ENCODE assay signal across 11 mouse cellular contexts in the genomic region with DNA sequence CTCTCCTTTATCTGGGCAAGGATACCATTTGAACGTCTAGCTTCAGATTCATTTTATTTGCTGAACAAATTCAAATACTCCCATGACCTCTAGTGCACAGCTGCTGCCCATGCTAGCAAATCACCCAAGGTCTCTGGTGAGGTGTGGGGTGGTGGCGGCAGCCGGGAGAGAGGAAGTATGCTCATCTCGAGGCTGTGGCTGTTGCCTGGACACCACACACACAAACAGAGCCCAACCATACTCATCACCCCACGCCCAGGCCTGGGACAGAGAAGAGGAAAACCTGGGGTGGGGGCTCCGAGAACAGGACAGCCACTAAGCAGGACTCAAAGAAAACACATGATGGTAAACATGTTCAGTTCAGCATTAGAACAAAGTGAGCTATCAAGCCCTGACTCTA. TPM values are rescaled to one million over a fixed set of nuclear protein-coding genes. Genes with fewer than 3 reads are reported as not detected.
DNase-seq lines count a peak whose midpoint lies in the region; ATAC-seq and TF ChIP-seq lines count a peak whose summit lies in the region.
"Had no signal": no experiment of that assay in that cellular context is flagged by ENCODE, and none has a peak within 500 bp of the region (broad histone marks: within the 10 kb centered on the region; RNA-seq: fewer than 3 reads in every experiment).

No protein-coding gene starts in this region.

- DNase-seq in testis, postnatal 10 days (ENCODE audit: low spot score): peak; percentile 53
- no peak for DNase-seq in testis, postnatal 14 days (ENCODE audit: low spot score)
- DNase-seq in liver, postnatal 0 days: no peak
- no peak for DNase-seq in frontal cortex, postnatal 25 days (ENCODE audit: low spot score in 2 of 2)
- DNase-seq in forebrain, embryonic 11.5 days (ENCODE audit: low spot score): no peak
- DNase-seq in right cerebral cortex, postnatal 25 days: no peak
- DNase-seq: retina, postnatal 1 day had no signal

- no peak for TF ChIP-seq EP300 in liver, postnatal 0 days (IDR thresholded peaks at IDR 0.05; ENCODE audit: low read depth)

- WGBS in heart, embryonic 14.5 days: 23% methylated on average over 6 of the region's 6 CpGs
- 23% methylated on average over 6 of the region's 6 CpGs for WGBS in liver, postnatal 0 days (ENCODE audit: insufficient replicate concordance)
- WGBS in stomach, embryonic 16.5 days: 45% methylated on average over 6 of the region's 6 CpGs
- WGBS in forebrain, embryonic 11.5 days: 80% methylated on average over 6 of the region's 6 CpGs

- peaks cover 6 to 10% of the 10 kb centered on the region in 2 experiments for H3K4me1 ChIP-seq in heart, embryonic 14.5 days (ENCODE audit: control insufficient read depth in 2 of 2, insufficient read depth in 2 of 2, low read length in 2 of 2)
- H3K4me1 ChIP-seq in liver, postnatal 0 days (ENCODE audit: insufficient read depth): peaks cover 27% of the 10 kb centered on the region
- peaks cover 7% of the 10 kb centered on the region; the same call in 1 of the 2 replicates for H3K4me1 ChIP-seq in stomach, embryonic 16.5 days (ENCODE audit: control insufficient read depth, insufficient read depth, low read length)
- H3K4me1 ChIP-seq in forebrain, embryonic 11.5 days (replicated peaks; ENCODE audit: control insufficient read depth, insufficient read depth, low read length): no peaks in the 10 kb centered on the region
- H3K4me1 ChIP-seq: limb, embryonic 13.5 days had no signal

- no peaks in the 10 kb centered on the region for H3K9me3 ChIP-seq in heart, embryonic 14.5 days (ENCODE audit: control insufficient read depth, low read length)
- no peaks in the 10 kb centered on the region for H3K9me3 ChIP-seq in liver, postnatal 0 days (ENCODE audit: low read length)
- no peaks in the 10 kb centered on the region for H3K9me3 ChIP-seq in stomach, embryonic 16.5 days (replicated peaks; ENCODE audit: control insufficient read depth, low read length)
- no peaks in the 10 kb centered on the region for H3K9me3 ChIP-seq in forebrain, embryonic 11.5 days (ENCODE audit: control insufficient read depth, low read length)
- H3K9me3 ChIP-seq: limb, embryonic 13.5 days had no signal

- no peaks in the 10 kb centered on the region for H3K27me3 ChIP-seq in heart, embryonic 14.5 days (ENCODE audit: control insufficient read depth, insufficient read depth, low read length)
- no peaks in the 10 kb centered on the region for H3K27me3 ChIP-seq in liver, postnatal 0 days (ENCODE audit: insufficient read depth, low read length)
- H3K27me3 ChIP-seq in stomach, embryonic 16.5 days (ENCODE audit: control insufficient read depth, insufficient read depth, low read length): no peaks in the 10 kb centered on the region
- no peaks in the 10 kb centered on the region for H3K27me3 ChIP-seq in forebrain, embryonic 11.5 days (ENCODE audit: control insufficient read depth, insufficient read depth, low read length)
- H3K27me3 ChIP-seq: limb, embryonic 13.5 days had no signal

- no peak overlapping the region for H3K4me2 ChIP-seq in heart, embryonic 14.5 days (ENCODE audit: low read length)
- H3K4me2 ChIP-seq in liver, postnatal 0 days (ENCODE audit: low read depth, low read length): no peak overlapping the region
- no peak overlapping the region for H3K4me2 ChIP-seq in stomach, embryonic 16.5 days (ENCODE audit: low read depth, low read length)
- no peak overlapping the region for H3K4me2 ChIP-seq in forebrain, embryonic 11.5 days (ENCODE audit: low read depth, low read length, severe bottlenecking)
- H3K4me2 ChIP-seq: limb, embryonic 13.5 days had no signal

- TF ChIP-seq CTCF in liver, postnatal 0 days (IDR thresholded peaks at IDR 0.05; ENCODE audit: low read depth): no peak

- H3K9ac ChIP-seq in heart, embryonic 14.5 days (ENCODE audit: low read length): peak overlapping the region; percentile 18; the same call in 1 of the 2 replicates
- H3K9ac ChIP-seq in liver, postnatal 0 days (replicated peaks): no peak overlapping the region
- no peak overlapping the region for H3K9ac ChIP-seq in stomach, embryonic 16.5 days (ENCODE audit: low read length)
- H3K9ac ChIP-seq in forebrain, embryonic 11.5 days (ENCODE audit: low read length): no peak overlapping the region

- H3K27ac ChIP-seq in heart, embryonic 14.5 days (replicated peaks in 1 of 2; ENCODE audit: control insufficient read depth in 1 of 2, insufficient read depth in 1 of 2, low read depth in 2 of 2, low read length in 2 of 2): peak overlapping the region; percentile 34 to 45; a peak in 3 of 4 replicates
- H3K27ac ChIP-seq in liver, postnatal 0 days (ENCODE audit: low read depth): no peak overlapping the region
- H3K27ac ChIP-seq in stomach, embryonic 16.5 days (ENCODE audit: low read length): no peak overlapping the region
- H3K27ac ChIP-seq in forebrain, embryonic 11.5 days (ENCODE audit: low read depth, low read length): no peak overlapping the region
- H3K27ac ChIP-seq: limb, embryonic 13.5 days had no signal

- peaks cover 48% of the 10 kb centered on the region for H3K36me3 ChIP-seq in heart, embryonic 14.5 days (ENCODE audit: control insufficient read depth, insufficient read depth, low read length)
- peaks cover 54% of the 10 kb centered on the region for H3K36me3 ChIP-seq in liver, postnatal 0 days (replicated peaks; ENCODE audit: insufficient read depth, low read length)
- peaks cover 14% of the 10 kb centered on the region; the same call in 1 of the 2 replicates for H3K36me3 ChIP-seq in stomach, embryonic 16.5 days (ENCODE audit: control insufficient read depth, insufficient read depth, low read length)
- peaks cover 4% of the 10 kb centered on the region for H3K36me3 ChIP-seq in forebrain, embryonic 11.5 days (ENCODE audit: control insufficient read depth, insufficient read depth, low read length)

- no peak overlapping the region for H3K4me3 ChIP-seq in heart, embryonic 14.5 days (ENCODE audit: control insufficient read depth in 1 of 2, insufficient read depth in 1 of 2, low read depth in 1 of 2, low read length in 2 of 2)
- H3K4me3 ChIP-seq in liver, postnatal 0 days (ENCODE audit: low read depth, low read length): no peak overlapping the region
- H3K4me3 ChIP-seq in stomach, embryonic 16.5 days (replicated peaks; ENCODE audit: low read length): no peak overlapping the region
- no peak overlapping the region for H3K4me3 ChIP-seq in forebrain, embryonic 11.5 days (ENCODE audit: low read depth, low read length)
- H3K4me3 ChIP-seq: limb, embryonic 13.5 days had no signal

- ATAC-seq in heart, embryonic 14.5 days (ENCODE audit: insufficient number of reproducible peaks, insufficient read depth, low FRiP score, low read depth): peak; percentile 61; the same call in 1 of the 2 replicates
- peak; percentile 66 for ATAC-seq in liver, postnatal 0 days
- peak; percentile 50; the same call in 1 of the 2 replicates for ATAC-seq in stomach, embryonic 16.5 days (ENCODE audit: insufficient read depth, low FRiP score)
- ATAC-seq in forebrain, embryonic 11.5 days (replicated peaks; ENCODE audit: low FRiP score): no peak

RNA-seq across cellular contexts. Expression of a gene that starts 11.5 kb away (rescaled TPM):
- polyA plus RNA-seq in heart, embryonic 14.5 days (2014; fragmentation: Nextera tagmentation; extraction: Ambion mirVana): 7.1 and 8.1 TPM in 2 replicates
- polyA plus RNA-seq in liver, postnatal 0 days (2015; fragmentation: Nextera tagmentation; extraction: Ambion mirVana): 3.8 and 4.5 TPM in 2 replicates
- 2.8 and 3.8 TPM in 2 replicates for polyA plus RNA-seq in stomach, embryonic 16.5 days (2015; fragmentation: Nextera tagmentation; extraction: Ambion mirVana)
- 6.6 and 7.1 TPM in 2 replicates for polyA plus RNA-seq in forebrain, embryonic 11.5 days (2014; fragmentation: Nextera tagmentation; extraction: Ambion mirVana)

RNA-seq across cellular contexts. Expression of a gene that starts 16.1 kb away (rescaled TPM):
- 1.2 and 1.6 TPM in 2 replicates for polyA plus RNA-seq in heart, embryonic 14.5 days (2014; fragmentation: Nextera tagmentation; extraction: Ambion mirVana)
- polyA plus RNA-seq in liver, postnatal 0 days (2015; fragmentation: Nextera tagmentation; extraction: Ambion mirVana): 31.8 and 35.4 TPM in 2 replicates
- polyA plus RNA-seq in stomach, embryonic 16.5 days (2015; fragmentation: Nextera tagmentation; extraction: Ambion mirVana): 2.3 and 3.4 TPM in 2 replicates
- polyA plus RNA-seq in forebrain, embryonic 11.5 days (2014; fragmentation: Nextera tagmentation; extraction: Ambion mirVana): 2.3 and 3.4 TPM in 2 replicates

RNA-seq across cellular contexts. Expression of a gene that starts 37.6 kb away (rescaled TPM):
- polyA plus RNA-seq in heart, embryonic 14.5 days (2014; fragmentation: Nextera tagmentation; extraction: Ambion mirVana): 65.4 TPM in 2 replicates
- polyA plus RNA-seq in liver, postnatal 0 days (2015; fragmentation: Nextera tagmentation; extraction: Ambion mirVana): 27.6 and 33.1 TPM in 2 replicates
- polyA plus RNA-seq in stomach, embryonic 16.5 days (2015; fragmentation: Nextera tagmentation; extraction: Ambion mirVana): 77.2 and 88.0 TPM in 2 replicates
- polyA plus RNA-seq in forebrain, embryonic 11.5 days (2014; fragmentation: Nextera tagmentation; extraction: Ambion mirVana): 115 TPM in 2 replicates

RNA-seq across cellular contexts. Expression of a gene that starts 43.1 kb away (rescaled TPM):
- 1.3 and 1.4 TPM in 2 replicates for polyA plus RNA-seq in heart, embryonic 14.5 days (2014; fragmentation: Nextera tagmentation; extraction: Ambion mirVana)
- not detected in 2 replicates for polyA plus RNA-seq in liver, postnatal 0 days (2015; fragmentation: Nextera tagmentation; extraction: Ambion mirVana)
- 0.86 and 0.88 TPM in 2 replicates for polyA plus RNA-seq in stomach, embryonic 16.5 days (2015; fragmentation: Nextera tagmentation; extraction: Ambion mirVana)
- polyA plus RNA-seq in forebrain, embryonic 11.5 days (2014; fragmentation: Nextera tagmentation; extraction: Ambion mirVana): 2.8 and 3.1 TPM in 2 replicates

RNA-seq across cellular contexts. Expression of a gene that starts 43.5 kb away (rescaled TPM):
- polyA plus RNA-seq in heart, embryonic 14.5 days (2014; fragmentation: Nextera tagmentation; extraction: Ambion mirVana): not detected in 2 replicates
- not detected in 2 replicates for polyA plus RNA-seq in liver, postnatal 0 days (2015; fragmentation: Nextera tagmentation; extraction: Ambion mirVana)
- polyA plus RNA-seq in stomach, embryonic 16.5 days (2015; fragmentation: Nextera tagmentation; extraction: Ambion mirVana): 0.92 and 1.0 TPM in 2 replicates
- not detected in 2 replicates for polyA plus RNA-seq in forebrain, embryonic 11.5 days (2014; fragmentation: Nextera tagmentation; extraction: Ambion mirVana)
- polyA plus RNA-seq: hindbrain, embryonic 11.5 days; limb, embryonic 13.5 days had no signal

Comparison
In these comparisons a context has a peak if more than half of its experiments do, and no peak if none do; other contexts are left out.
1. H3K27ac ChIP-seq: peak in heart, embryonic 14.5 days (2 of 2); none in liver, postnatal 0 days (single experiment), stomach, embryonic 16.5 days (single experiment) and forebrain, embryonic 11.5 days (single experiment).